Mouse (Mus musculus) left cerebral cortex, postnatal 10 days (tissue): ENCODE measurements around the gene Cdc37l1. TPM values are rescaled to one million over a fixed set of nuclear protein-coding genes. Genes with fewer than 3 reads are reported as not detected.
"Not testable (repeated sequence)": the region's sequence is repeated elsewhere in the genome, so short reads cannot be mapped to it uniquely, and the experiment has no call there.

Experiments
- DNase-seq, 2 experiments: peaks; one replicate each; pipeline ENCODE4 v3.0.0; 2021 to 2022; ENCODE audit warnings: low spot score in 2 of 2, mixed read lengths in 1 of 2; ENCODE audit errors: extremely low spot score in 1 of 2
- intact Hi-C: fragments of 180-260 bp; cut with DNase I; formaldehyde crosslinking; loops from one replicate; pipeline ENCODE4 v1.15.1; 2025
- total RNA-seq, 2 experiments: library from RNA; stranded (reverse); gene quantifications; 2 replicates each; pipeline ENCODE4 v1.2.3; 2021

Gene Cdc37l1
- total RNA-seq, 2 experiments from 2014 or later = 72.6 to 73.7 TPM

DNA sequence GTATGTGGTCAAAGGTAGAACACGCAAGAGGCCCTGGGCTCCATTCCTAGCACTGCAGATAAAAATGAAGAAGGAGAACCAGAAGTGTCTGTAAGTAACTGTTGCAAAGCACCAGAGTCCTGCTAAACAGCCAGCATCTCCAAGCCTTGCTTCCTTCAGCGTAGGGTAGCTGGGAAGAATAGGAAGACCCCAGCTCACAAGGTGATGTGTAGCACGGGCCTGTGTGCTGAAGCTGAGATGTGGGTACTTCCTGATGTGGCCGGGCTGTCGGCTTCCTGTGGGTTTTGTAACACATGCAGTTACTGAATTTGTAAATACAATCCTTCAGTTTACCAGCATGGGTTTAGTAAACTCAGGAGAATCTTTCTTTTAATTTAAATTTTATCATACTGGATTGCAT is 5.2 kb downstream of the Cdc37l1 start:
- intact Hi-C loops = loop anchor here (10.0 kb wide), 1 partner anchor 359 kb away; no protein-coding TSS in a partner anchor
- no peak for DNase-seq

DNA sequence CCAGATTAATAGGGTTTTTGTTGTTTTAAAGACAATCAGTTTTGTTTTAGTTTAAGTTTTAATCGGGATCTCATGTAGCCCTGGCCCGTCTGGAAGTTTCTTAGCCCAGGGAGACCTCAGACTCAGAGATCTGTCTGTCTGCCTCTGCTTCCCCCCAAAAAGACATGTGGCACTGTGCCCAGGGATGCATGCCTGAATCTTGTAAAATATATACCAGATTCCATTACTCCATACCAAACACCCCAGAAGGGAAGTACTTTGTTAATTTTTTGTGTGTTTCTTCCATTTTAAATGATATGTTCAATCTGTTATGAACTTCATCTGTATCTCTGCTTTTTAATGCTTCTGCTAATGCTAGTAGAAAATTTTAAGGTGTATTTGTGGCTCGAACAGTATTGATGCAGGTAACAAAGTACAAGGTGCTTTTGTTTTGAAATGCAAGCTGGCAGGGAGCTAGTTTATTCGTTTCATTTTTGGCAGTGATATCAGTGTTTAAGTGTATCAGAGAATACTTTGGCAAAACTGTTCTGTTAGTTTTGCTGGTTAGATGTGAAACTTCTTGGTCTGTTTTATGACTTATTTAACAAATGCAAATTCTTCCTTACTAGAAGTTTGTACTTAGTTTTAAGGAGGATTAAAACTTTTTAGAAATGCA is 8.0 kb downstream of the Cdc37l1 start:
- intact Hi-C loops = loop anchor here (10.0 kb wide), 1 partner anchor 357 kb away; no protein-coding TSS in a partner anchor

DNA sequence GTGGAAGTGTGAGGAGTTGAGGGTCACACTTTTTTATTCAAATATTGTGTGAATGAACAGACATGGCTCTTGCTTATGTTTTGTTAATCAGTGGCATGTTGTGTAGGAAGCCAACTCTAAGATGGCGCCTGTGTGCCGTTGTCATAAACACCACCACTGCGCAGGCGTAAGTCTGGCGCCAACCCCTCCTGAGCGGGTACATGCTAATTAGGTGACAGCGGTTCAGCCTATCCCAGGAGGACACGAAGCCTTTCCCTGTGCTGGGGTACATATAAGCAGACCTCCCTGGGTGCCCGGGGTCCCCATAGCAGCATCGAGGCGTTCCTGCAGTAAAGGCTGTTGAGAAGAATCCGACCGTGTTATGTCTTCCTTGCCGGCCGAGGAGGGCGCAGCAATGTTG is 10.2 kb downstream of the Cdc37l1 start:
- intact Hi-C loops, DNase-seq: not testable (repeated sequence)

More for the DNA sequence above, 8.0 kb downstream of the Cdc37l1 start:
- DNase-seq = no peak

DNA sequence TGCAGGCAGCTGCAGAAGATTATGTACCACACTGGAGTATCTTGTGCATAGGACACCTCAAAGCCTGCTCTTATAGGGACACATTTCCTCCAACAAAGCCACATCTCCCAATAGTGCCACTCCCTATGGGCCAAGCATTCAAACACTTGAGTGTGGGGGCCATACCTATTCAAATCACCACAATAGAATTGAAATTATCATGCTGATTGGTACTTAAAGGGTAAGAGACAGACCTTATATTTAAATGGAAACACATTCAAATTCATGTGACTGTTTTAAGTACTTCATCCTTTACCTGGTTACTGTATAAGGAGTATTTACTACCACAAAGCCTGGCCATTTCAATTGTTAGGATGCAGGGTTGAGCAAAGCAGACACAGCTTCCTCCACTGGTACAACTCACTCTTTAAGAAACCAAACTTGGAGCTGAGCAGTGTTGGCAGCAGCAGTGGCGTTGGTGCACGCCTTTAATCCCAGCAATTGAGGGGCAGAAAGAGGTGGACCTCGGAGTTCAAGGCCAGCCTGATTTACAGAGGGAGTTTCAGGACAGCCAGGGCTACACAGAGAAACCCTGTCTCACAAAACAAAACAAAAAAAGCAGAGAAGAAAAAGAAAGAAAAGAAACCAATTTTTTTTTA is 18.0 kb downstream of the Cdc37l1 start:
- intact Hi-C loops = no loop called here
- no peak for DNase-seq

DNA sequence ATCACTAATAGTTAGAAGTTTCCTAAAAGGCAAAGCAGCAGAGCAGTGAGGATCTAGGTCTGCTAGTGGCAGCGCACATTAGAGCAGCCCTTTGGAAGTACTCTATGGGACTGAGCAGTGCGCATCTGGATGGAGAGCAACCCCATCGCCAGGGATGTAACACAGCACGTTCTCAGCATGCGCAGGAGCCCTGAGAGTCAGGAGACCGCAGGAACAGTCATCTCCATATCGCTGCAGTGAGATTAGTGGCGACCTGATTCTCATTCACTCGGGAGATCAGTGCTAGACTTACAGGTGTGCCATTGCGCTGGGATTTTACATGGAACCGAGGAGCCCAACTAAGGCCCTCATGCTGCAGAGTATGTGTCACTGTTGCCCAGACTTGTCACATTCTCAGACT is 18.9 kb downstream of the Cdc37l1 start:
- DNase-seq = no peak
- intact Hi-C loops = no loop called here

DNA sequence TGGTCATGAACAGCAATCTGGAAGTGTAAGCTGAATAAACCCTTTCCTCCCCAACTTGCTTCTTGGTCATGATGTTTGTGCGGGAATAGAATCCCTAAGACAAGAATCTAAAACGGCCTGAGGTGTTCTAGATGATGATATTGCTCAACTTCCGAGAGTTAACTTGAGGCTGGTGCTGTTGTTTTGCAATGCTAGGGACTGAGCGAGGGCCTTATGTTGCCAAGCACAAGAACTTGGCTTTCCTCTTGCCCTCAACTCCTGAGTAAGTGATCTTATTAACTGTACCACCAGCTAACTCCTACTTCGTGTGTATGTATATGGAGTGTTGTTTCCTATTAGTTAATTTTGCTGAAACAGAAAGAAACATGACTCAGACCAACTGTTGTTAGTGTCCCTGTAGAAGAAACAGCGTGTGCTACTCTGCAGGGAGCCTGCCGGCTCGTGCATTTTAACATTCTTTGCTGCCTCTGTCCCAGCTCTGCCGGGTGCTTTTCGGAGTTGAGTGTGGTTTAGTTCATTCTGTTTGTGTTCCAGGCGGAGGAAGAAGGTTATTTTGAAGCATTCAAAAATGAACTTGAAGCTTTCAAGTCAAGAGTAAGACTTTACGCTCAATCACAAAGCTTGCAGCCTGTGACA is 21.3 kb downstream of the Cdc37l1 start:
- DNase-seq = no peak
- intact Hi-C loops = no loop called here

DNA sequence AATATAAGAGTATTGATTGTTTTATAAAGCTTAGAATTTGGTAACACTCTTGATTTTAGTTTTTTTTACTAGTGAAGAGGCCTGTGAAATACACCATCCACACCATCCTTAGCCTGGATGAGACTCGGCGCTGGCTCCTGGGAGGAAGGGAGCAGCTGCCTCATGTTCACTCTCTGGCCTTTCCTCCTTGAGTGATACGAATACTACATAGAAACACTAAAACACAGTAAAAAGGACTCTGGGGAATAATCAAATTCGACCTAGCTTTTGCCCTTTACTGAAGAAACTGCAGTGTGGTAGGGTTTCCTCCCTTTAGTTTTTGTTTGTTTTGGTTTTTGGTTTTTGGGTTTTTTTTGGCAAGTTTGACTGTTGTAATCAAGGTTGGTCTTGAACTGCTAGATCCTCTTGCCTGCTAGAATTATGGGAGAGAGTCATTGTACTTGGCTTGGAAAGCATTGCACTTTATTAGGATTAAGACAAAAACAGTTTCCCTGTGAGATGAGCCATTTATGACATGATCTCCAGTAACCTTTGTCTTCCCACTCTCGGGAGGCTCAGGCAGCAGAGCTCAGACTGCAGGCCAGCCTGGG is 24.4 kb downstream of the Cdc37l1 start:
- intact Hi-C loops = no loop called here
- no peak for DNase-seq

DNA sequence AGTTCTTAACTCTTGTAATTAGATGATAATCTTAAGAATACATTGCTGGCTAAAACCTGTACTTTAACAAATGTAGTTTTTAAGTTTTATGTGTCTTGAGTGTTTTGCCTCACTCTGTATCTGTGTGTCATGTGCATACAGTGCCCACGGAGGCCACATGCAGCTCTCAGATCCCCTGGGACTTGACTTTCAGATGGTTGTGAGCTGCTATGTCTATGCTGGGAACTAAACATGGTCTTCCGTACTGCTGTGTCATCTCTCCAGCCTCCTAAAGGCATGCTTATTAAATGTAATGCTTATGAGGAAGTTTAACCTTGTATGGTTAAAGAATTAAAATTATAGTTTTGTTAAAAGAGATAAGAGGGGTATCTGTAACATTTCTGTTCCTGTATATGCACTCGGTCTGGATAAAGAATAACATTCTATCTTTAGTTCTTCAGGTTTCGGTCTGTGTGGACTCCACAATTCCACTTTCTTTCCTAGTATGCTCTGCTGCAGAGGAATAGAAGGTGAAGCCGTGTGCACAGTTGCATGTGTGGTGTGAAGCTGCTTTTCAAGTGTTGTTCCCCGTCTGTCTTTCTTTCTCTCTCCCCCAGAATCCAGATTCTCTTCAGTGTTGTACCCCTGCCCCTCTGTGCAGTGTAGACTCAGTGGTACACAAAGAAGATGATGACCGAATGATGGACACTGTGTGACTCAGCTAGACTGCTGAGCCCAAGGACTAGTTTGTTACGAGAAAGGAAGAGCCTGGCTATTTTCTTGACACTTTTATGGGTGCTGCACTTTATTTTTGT is 25.5 kb downstream of the Cdc37l1 start:
- no peak for DNase-seq
- intact Hi-C loops = no loop called here

DNA sequence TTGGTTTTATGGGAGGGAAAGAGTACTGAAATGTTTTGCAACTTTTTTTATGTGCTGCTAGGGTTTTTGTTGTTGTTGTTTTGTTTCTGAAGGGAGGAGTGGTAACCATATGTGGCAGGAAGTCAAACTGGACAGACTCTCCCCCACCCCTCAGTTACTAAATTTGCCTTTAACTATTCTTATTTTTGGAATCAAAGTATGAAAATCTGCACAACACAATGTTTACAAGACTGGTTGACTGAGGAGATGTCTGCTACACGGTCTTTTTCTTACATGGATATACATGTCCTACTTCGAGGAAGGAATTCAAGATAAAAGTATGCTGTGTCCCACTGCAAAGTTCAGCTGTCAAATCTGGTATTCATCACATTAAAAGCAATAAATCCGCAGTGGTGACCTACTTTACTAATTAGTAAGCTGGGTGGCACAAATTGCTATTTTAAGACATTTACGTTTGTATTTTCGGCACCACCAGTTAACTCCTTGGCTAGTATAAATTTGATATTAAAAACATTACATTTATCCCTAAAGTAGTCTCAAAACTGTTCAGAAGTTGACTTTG is 26.1 kb downstream of the Cdc37l1 start:
- no peak for DNase-seq
- intact Hi-C loops = no loop called here

DNA sequence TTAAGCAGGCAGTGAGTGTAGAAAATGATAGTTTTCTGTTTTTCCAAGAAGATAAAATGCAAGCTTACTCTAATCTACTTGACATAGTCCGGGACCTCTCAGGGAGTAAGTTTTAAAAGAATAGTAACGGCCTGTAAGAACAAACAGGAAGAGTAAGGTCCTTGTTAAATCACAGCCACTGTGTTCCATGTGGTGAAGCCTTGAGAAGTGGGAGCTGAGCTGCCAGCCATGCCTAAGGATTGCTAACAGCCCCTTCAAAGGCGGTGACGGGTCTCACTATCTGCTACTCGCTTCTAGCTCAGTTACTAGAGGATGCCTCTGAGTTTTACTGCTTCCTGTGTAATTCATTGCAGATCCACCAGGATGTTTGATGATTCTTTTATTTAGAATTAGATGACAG is 26.6 kb downstream of the Cdc37l1 start:
- DNase-seq = no peak
- intact Hi-C loops = no loop called here

DNA sequence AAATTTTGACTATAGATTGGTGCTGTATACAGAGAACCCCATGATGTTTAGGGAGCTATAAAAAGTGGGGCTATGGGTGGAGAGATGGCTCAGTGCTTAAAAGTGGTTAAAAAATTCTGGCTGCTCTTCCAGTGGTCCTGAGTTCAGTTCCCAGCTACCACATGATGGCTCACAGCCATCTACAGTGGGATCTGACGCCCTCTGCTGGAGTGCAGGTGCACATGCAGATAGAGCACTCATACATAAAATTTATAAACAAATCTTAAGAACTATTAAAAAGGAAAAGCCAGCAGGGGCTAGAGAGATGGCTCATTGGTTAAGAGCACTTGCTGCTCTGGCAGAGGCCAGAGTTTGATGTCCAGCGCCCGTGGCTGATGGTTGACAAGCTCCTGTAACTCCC is 29.5 kb downstream of the Cdc37l1 start:
- intact Hi-C loops = no loop called here
- DNase-seq = no peak

DNA sequence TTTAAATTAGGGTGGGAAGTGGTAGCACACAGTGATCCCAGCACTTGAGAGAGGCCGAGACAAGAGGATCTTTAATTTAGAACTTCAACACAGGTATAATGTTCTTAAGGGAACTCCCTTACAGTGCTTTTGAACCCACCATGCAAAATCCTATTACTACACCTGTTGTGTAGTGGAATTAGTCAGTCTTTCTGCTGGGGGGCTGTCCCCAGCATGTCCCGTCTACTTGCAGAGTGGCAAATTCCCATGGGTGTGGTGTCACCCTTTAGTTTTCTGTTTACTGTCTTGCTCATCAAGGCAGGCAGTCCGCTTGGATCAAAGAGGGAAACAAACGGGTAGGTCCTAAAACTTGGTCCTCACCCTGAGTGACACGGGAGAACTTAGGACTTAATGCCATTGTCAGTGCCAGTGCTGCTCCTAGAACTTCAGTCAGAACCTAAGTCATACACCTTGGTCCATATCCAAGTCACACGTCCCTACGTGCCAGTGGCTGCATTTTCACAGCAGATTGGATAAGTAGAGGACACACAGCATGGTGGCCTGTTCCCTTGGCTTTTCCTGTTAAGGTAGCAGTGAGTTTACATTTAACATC is 31.7 kb downstream of the Cdc37l1 start:
- DNase-seq = no peak
- intact Hi-C loops = no loop called here

DNA sequence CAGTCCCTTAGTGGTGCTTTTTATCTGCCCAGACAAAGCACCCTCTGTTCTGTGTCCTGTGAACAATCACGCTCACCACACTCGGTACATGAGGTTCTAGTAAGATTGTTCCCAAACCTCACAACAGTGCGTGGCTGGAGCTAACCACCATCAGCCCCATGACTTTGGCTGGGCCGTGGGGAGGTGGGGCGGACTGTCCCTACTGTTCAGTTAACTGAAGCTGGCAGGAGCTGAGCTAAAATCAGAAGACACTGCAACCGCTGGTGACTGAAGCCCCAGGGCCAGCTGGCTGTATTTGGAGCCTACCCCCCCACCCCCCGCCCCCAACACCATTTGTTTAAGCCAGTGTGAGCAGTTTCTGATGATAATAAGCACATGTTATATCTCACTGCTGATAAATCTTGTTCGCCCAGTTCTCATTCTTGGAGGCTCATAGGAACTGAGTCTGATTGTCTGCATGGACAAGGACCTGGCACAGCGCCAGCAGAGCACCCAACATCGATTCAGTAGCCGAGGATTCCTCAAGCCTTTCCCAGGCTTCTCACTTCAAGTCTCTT is 34.3 kb downstream of the Cdc37l1 start:
- peak; percentile 23 to 51 for DNase-seq
- intact Hi-C loops = no loop called here

DNA sequence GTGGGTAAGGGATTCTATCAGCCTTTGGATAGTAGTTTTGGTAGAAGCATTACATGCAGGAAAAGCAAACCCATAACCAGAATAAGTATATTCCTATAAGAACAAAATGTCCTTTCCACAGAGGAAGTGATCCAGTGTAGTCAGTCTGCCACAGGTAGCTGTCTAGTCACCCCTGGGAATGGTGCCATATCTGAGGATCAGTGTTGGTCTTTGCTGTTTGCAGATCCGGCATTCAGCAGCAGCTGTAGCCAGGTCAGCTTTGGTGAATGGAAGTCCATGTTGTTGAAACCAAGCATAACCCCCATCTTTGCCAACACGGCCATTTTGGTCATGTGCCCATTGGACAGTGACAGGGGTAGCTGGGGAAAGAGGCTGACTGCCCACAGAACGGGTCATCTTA is 41.6 kb downstream of the Cdc37l1 start:
- no peak for DNase-seq
- intact Hi-C loops = no loop called here

DNA sequence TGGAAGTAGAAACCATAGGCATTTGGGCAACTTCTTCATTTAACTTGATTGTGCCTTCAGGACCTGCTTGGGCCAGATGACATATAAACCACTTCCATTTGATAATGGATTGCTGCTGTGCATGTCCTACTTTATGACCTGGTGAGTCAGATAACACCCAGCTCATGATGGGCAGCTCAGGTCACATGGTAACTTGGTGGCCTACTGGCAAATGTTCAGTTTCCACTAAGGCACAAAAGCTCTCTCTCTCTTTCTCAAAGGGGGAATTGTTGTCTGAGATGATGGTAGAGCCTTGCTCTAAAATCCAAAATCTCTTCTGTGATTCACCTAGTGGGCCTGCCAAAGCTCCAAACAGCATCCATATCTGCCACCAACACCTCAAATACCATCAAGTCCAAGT is 42.5 kb downstream of the Cdc37l1 start:
- no peak for DNase-seq
- intact Hi-C loops = no loop called here

DNA sequence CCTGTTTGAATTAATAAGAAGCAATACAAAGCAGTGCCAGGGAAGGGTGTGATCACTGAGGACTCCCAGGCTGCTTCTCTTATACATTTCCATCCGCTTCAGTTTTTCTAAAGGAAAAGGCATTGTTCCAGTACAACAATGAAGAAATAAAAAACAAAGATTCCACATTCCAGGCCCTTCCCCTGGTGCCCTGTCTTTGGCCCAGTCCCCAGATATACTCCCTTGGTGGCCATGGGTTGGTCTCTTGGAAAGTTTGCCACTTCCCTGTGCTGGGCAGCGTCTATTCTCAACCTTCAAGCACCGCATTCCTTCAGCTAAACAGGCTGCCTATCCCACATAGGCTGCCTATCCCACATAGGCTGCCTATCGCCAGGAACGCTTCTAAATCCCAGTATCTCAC is 46.9 kb downstream of the Cdc37l1 start:
- intact Hi-C loops = no loop called here

DNA sequence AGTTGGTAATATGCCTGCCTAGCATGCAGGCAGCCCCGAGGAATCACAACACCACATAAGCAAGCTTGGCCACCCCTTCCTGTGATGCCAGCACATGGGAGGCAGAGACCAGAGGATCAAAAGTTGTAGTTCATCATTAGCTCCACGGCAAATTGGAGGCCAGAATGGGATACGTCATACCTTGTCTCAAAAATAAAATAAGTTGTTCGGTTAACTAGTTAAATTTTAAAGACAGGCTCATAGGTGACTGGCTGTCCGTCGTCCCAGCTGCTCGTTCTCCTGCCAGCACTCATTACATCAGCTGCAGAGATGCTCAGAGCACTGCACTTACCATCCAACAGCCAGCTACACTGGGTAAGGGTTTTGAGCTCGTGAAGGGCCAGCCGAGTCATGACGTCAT is 47.4 kb downstream of the Cdc37l1 start:
- no peak for DNase-seq
- intact Hi-C loops = no loop called here

More for the DNA sequence above, 46.9 kb downstream of the Cdc37l1 start:
- DNase-seq = no peak

DNA sequence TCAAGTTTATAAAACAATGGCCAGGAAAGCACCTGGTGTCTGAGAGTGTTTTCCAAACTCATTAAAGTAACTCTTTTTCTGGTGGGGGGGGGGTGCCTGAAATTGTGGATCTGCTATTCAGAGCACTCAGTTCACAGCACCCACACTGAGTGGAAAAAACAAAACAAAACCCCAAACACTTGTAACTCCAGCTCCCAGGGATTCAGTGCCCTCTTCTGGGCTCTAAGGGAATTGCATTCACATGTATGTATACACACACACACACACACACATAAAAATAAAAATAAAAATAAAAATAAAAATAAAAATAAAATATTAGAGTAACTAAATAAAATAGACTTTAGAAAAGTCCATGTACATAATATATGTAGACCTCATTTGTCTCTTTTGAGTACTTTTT is 49.2 kb downstream of the Cdc37l1 start:
- DNase-seq = no peak
- intact Hi-C loops = no loop called here
